Mouse (Mus musculus): Measurements from ENCODE around the gene Pip4p1. TPM values are rescaled to one million over a fixed set of nuclear protein-coding genes. Genes with fewer than 3 reads are reported as not detected.

Gene Pip4p1
- polyA plus RNA-seq, 1 experiment: 93.2 TPM

GRCm38 (mm10) chr14:50892541-50893459 lies 37.9 kb downstream of the Pip4p1 start:
- WGBS: 54% methylated on average over 22 of the region's 22 CpGs

GRCm38 (mm10) chr14:50892091-50892490 lies 38.6 kb downstream of the Pip4p1 start:
- Histone ChIP-seq H3K27me3 (ENCODE audit: control insufficient read depth, insufficient read depth, low read length) (no peaks in the 10 kb centered on the region), H3K4me1 (replicated peaks; ENCODE audit: control insufficient read depth, insufficient read depth, low read length) (peaks cover 7% of the 10 kb centered on the region), H3K27ac (ENCODE audit: control insufficient read depth, insufficient read depth, low read length) (no peak overlapping the region), H3K4me3 (ENCODE audit: control insufficient read depth, insufficient read depth, low read length) (peak overlapping the region; percentile 17; the same call in 1 of the 2 replicates), H3K36me3 (ENCODE audit: control insufficient read depth, insufficient read depth, low read length) (no peaks in the 10 kb centered on the region)
- TF ChIP-seq POLR2A (IDR thresholded peaks at IDR 0.05; ENCODE audit: control insufficient read depth, extremely low read depth, insufficient read depth, low read length, poor library complexity) (no peak), CTCF (IDR thresholded peaks at IDR 0.05; ENCODE audit: borderline replicate concordance, control insufficient read depth, extremely low read depth, insufficient read depth, low read length, poor library complexity) (no peak)
- no peak for DNase-seq
- WGBS: 58% methylated on average over 7 of the region's 7 CpGs

More at GRCm38 (mm10) chr14:50892541-50893459, 37.9 kb downstream of the Pip4p1 start:
- H3K27me3 ChIP-seq (ENCODE audit: control insufficient read depth, insufficient read depth, low read length): no peaks in the 10 kb centered on the region
- peaks cover 7% of the 10 kb centered on the region for H3K4me1 ChIP-seq (replicated peaks; ENCODE audit: control insufficient read depth, insufficient read depth, low read length)
- no peak for TF ChIP-seq CTCF (IDR thresholded peaks at IDR 0.05; ENCODE audit: borderline replicate concordance, control insufficient read depth, extremely low read depth, insufficient read depth, low read length, poor library complexity)
- no peak for TF ChIP-seq POLR2A (IDR thresholded peaks at IDR 0.05; ENCODE audit: control insufficient read depth, extremely low read depth, insufficient read depth, low read length, poor library complexity)
- peak overlapping the region; percentile 17; the same call in 1 of the 2 replicates for H3K4me3 ChIP-seq (ENCODE audit: control insufficient read depth, insufficient read depth, low read length)
- no peak overlapping the region for H3K27ac ChIP-seq (ENCODE audit: control insufficient read depth, insufficient read depth, low read length)
- DNase-seq: no peak
- H3K36me3 ChIP-seq (ENCODE audit: control insufficient read depth, insufficient read depth, low read length): no peaks in the 10 kb centered on the region

GRCm38 (mm10) chr14:50891621-50892020 lies 39.0 kb downstream of the Pip4p1 start:
- Histone ChIP-seq H3K4me3 (ENCODE audit: control insufficient read depth, insufficient read depth, low read length) (no peak overlapping the region), H3K27ac (ENCODE audit: control insufficient read depth, insufficient read depth, low read length) (no peak overlapping the region), H3K27me3 (ENCODE audit: control insufficient read depth, insufficient read depth, low read length) (no peaks in the 10 kb centered on the region), H3K4me1 (replicated peaks; ENCODE audit: control insufficient read depth, insufficient read depth, low read length) (peaks cover 7% of the 10 kb centered on the region), H3K36me3 (ENCODE audit: control insufficient read depth, insufficient read depth, low read length) (no peaks in the 10 kb centered on the region)
- TF ChIP-seq POLR2A (IDR thresholded peaks at IDR 0.05; ENCODE audit: control insufficient read depth, extremely low read depth, insufficient read depth, low read length, poor library complexity) (no peak), CTCF (IDR thresholded peaks at IDR 0.05; ENCODE audit: borderline replicate concordance, control insufficient read depth, extremely low read depth, insufficient read depth, low read length, poor library complexity) (no peak)
- no peak for DNase-seq
- WGBS: 94% methylated on average over 8 of the region's 8 CpGs

DNA sequence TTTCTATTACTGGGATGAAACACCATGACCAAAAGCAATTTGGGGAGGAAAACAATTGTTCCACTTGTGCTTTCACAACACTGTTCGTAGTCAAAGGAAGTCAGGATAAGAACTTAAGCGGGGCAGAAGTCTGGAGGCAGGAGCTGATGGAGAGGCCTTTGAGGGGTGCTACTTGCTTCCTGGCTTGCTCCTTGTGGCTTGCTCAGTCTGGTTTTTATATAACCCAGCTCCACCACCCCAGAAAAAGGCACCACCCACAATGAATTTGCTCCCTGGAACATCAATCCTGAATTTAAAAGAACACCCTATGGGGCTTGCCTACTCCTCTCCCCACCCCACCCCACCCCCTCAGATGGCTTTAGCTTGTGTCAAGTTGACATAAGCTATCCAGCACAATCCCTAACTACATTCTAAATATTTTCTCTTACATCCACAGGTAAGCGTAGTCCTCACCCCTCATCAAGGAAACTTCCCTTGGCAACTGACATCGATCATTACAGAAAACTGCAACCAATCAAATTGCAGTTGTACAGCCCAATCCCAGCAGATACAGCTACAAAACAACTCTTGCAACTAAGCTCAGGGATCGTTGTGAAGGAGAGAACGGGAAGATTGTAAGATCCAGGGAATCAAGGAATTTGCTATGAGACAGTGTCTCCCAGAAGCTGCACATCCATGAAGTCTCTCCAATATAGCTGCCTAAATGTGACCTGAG lies 54.3 kb downstream of the Pip4p1 start:
- Histone ChIP-seq H3K27ac (ENCODE audit: control insufficient read depth, insufficient read depth, low read length) (no peak overlapping the region), H3K4me3 (ENCODE audit: control insufficient read depth, insufficient read depth, low read length) (no peak overlapping the region)
- 93% methylated on average over 6 of the region's 6 CpGs for WGBS

More for the DNA sequence above, 54.3 kb downstream of the Pip4p1 start:
- H3K4me1 ChIP-seq (replicated peaks; ENCODE audit: control insufficient read depth, insufficient read depth, low read length): no peaks in the 10 kb centered on the region
- DNase-seq: no peak
- no peaks in the 10 kb centered on the region for H3K36me3 ChIP-seq (ENCODE audit: control insufficient read depth, insufficient read depth, low read length)
- TF ChIP-seq CTCF (IDR thresholded peaks at IDR 0.05; ENCODE audit: borderline replicate concordance, control insufficient read depth, extremely low read depth, insufficient read depth, low read length, poor library complexity) (no peak), POLR2A (IDR thresholded peaks at IDR 0.05; ENCODE audit: control insufficient read depth, extremely low read depth, insufficient read depth, low read length, poor library complexity) (no peak)
- H3K27me3 ChIP-seq (ENCODE audit: control insufficient read depth, insufficient read depth, low read length): no peaks in the 10 kb centered on the region

Other genes with a start within 250 kb of the Pip4p1 start
- gene Olfr747, start 237.7 kb downstream of the Pip4p1 start, polyA plus RNA-seq (2012; rRNA removed): not detected in 2 replicates
- not detected in 2 replicates for gene Olfr748, start 223.5 kb downstream of the Pip4p1 start, polyA plus RNA-seq (2012; rRNA removed)
- gene Olfr749, start 185.8 kb downstream of the Pip4p1 start, polyA plus RNA-seq (2012; rRNA removed): not detected in 2 replicates
- gene Ttc5, start 145.3 kb downstream of the Pip4p1 start, polyA plus RNA-seq (2012; rRNA removed): 48.4 and 50.5 TPM in 2 replicates
- gene Ccnb1ip1, start 123.1 kb downstream of the Pip4p1 start, polyA plus RNA-seq (2012; rRNA removed): not detected in 2 replicates
- 24.6 and 25.3 TPM in 2 replicates for gene Parp2, start 123.0 kb downstream of the Pip4p1 start, polyA plus RNA-seq (2012; rRNA removed)
- gene Tep1, start 60.3 kb downstream of the Pip4p1 start, polyA plus RNA-seq (2012; rRNA removed): 29.0 and 32.2 TPM in 2 replicates
- gene Klhl33, start 33.3 kb downstream of the Pip4p1 start, polyA plus RNA-seq (2012; rRNA removed): 0.31 and 1.0 TPM in 2 replicates
- gene Osgep, start 6.0 kb downstream of the Pip4p1 start, polyA plus RNA-seq (2012; rRNA removed): 131 and 143 TPM in 2 replicates
- gene Apex1, start 5.9 kb downstream of the Pip4p1 start, polyA plus RNA-seq (2012; rRNA removed): 44.5 and 54.1 TPM in 2 replicates
- 29.1 and 33.6 TPM in 2 replicates for gene Pnp, start 226 bp upstream of the Pip4p1 start, polyA plus RNA-seq (2012; rRNA removed)
- gene Gm49342, start 13.7 kb upstream of the Pip4p1 start, polyA plus RNA-seq (2012; rRNA removed): 20.1 and 27.8 TPM in 2 replicates
- 0.71 and 0.93 TPM in 2 replicates for gene Pnp2, start 25.1 kb upstream of the Pip4p1 start, polyA plus RNA-seq (2012; rRNA removed)
- 0.05 and 0.13 TPM in 2 replicates for gene Rnase10, start 76.9 kb upstream of the Pip4p1 start, polyA plus RNA-seq (2012; rRNA removed)
- gene Rnase9, start 111.0 kb upstream of the Pip4p1 start, polyA plus RNA-seq (2012; rRNA removed): not detected in 2 replicates
- not detected in 2 replicates for gene Rnase11, start 119.3 kb upstream of the Pip4p1 start, polyA plus RNA-seq (2012; rRNA removed)
- 0.31 and 0.49 TPM in 2 replicates for gene Rnase12, start 126.8 kb upstream of the Pip4p1 start, polyA plus RNA-seq (2012; rRNA removed)
- gene Olfr750, start 143.6 kb upstream of the Pip4p1 start, polyA plus RNA-seq (2012; rRNA removed): 0.11 TPM in 1 of 2 replicates, not detected in the other
- 33.2 and 52.1 TPM in 2 replicates for gene Rnase4, start 160.2 kb upstream of the Pip4p1 start, polyA plus RNA-seq (2012; rRNA removed)
- gene Ang, start 160.3 kb upstream of the Pip4p1 start, polyA plus RNA-seq (2012; rRNA removed): 5.3 and 7.5 TPM in 2 replicates
- gene Eddm3b, start 183.6 kb upstream of the Pip4p1 start, polyA plus RNA-seq (2012; rRNA removed): not detected in 2 replicates
- 14.2 and 19.1 TPM in 2 replicates for gene Rnase6, start 193.1 kb upstream of the Pip4p1 start, polyA plus RNA-seq (2012; rRNA removed)
- gene Rnase1, start 215.9 kb upstream of the Pip4p1 start, polyA plus RNA-seq (2012; rRNA removed): 5.2 and 6.4 TPM in 2 replicates
- gene Rnase2b, start 231.4 kb upstream of the Pip4p1 start, polyA plus RNA-seq (2012; rRNA removed): not detected in 2 replicates

Data from thymus, adult 2 months (tissue).